Mouse (Mus musculus): ENCODE data around the gene Gm1113.

Gm1113 gene

DNA sequence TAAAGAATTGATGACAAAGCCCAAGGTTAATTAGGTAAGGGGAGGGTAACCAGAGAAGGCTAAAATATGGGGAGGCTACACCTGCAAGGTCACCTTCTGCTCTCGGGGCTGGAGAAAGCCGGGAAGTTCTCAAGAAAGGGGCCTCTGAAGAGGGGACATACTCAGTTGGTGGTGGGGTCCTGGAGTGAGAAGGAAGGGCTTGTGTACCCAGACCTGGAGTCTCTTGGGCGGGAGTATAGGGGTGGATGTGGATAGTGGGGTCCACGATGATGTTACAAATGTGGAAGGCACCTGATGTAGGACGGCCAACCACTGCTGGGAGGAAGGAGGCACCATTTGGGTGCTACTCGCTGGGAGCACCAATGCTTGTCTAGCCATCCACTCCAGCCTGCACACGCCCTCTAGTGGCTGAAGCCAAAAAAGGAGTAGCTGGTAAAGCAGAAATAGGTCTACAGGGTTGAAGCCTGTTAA is 5.9 kb upstream of the Gm1113 start:
- peak; percentile 82 for DNase-seq

DNA sequence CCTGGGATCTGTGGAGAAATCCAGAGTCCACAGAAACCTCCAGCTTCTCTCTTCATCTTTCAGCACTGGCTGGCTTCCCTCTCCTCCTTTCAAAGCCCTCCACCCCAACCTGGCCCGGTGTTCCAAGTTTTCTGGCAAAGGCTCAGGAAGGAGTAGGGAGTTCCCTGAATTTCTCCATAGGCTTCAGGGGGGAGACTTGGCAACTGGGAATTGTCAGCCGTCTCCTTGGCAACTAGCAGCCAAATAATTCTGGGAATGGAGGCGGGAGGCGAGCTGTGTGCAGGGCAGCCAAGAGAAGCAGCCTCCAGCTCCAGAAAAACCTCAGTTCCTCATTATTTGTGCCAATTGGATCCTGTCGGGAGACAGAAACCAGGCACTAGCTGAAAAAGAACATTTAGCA is 5.5 kb upstream of the Gm1113 start:
- DNase-seq = peak; percentile 69

DNA sequence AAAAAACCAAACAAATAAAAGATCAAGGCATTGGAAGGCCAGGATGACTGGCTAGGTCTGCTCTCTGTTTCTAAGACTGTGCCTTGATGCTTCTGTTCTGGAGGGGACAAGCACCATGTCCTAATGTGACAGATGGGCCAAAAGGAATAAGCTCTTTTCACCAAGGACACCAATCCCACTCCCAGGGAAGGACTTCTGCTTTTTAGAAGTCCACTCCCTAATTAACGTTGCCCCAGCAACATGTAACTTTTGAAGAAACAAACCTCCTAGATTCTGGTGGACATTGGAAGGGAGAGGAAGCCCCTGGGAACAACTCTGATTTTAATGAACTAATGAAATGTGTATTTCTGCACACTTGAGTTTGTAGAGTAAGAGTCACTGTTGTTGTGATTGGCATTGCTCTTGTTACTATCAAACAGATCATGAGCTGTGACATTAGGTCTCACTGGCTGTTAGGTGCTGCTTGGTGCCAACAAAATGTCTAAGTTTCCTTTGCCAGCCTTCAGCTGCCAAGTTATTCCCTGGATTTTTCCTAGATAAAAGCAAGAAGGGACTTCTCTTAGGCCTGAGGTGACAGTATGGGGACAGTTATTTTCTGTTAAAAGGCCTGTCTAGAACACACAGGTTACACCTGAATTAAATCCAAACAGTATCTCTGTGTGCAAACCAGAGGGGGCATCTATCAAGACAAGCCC is 4.9 kb upstream of the Gm1113 start:
- DNase-seq = no peak

DNA sequence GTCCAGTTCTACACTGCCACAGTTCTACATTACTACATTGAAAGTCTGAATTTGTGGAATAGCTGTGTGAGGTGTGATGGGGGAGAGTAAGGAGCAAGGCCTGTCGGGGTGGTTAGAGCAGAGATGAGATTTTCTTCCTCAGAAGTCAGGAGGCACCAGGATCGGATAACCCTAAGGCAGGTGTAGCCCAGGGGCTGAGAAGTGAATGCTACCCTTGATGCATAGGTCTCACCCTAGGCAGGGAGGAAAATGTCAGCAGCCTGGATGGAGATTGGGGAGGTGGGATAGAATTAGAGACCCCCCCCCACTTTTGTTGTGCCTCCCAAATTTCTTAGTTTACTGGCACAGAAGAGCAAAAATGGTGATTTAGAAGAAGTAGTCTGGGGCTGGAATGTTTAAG is 4.2 kb upstream of the Gm1113 start:
- no peak for DNase-seq

DNA sequence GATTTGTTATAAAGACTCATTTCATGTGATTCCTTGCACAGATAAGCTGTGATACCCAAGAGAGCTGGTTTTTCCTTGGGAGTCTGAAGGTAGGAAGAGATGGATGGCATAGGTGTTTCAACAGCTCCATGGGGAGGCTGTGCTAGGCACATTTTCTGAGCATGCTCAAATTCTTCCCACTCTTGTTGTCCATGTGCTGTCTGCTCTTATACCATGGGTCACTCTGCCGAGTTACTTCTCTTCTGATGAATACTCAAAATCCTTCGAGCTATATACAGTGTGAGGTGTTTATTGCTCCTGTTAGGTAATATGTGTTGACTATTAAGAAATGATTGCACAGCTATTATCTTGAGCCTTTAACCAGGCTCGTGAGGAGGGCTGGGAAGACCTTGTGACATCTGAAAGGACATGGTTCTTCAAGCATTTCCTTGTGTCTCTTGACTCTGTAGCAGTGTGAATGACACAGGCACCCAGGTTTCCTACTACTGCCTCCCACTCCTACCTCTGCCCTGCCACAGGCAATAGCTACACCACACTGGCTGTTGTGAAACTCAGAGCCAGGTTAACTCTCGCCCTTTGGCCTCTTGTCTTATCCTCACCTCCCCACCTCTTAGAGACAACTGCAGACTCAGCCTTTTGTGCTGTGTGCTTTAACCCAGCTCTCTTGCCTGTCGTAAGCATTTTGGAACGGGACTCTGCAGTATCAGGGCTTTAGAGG is 2.7 kb upstream of the Gm1113 start:
- no peak for DNase-seq

DNA sequence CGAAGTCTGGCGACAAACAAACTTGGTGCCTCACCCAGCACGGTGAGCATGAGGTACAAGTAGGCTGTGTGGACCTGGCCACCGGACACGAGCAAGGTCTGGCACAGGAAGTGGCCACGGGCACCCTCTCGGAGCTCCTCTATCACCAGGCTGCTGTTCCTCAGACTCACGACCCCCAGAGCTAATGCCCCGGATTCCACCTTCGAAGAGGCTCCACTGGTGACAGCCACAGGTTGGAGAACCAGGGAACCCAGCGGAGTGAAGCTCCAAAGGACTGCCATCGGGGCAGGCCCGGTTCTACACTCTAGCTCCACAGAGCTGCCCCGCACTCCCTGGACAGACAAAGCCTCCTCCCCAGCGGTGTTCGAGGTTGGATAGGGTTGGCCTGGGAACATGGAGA is 1.4 kb downstream of the Gm1113 start:
- DNase-seq = no peak

DNA sequence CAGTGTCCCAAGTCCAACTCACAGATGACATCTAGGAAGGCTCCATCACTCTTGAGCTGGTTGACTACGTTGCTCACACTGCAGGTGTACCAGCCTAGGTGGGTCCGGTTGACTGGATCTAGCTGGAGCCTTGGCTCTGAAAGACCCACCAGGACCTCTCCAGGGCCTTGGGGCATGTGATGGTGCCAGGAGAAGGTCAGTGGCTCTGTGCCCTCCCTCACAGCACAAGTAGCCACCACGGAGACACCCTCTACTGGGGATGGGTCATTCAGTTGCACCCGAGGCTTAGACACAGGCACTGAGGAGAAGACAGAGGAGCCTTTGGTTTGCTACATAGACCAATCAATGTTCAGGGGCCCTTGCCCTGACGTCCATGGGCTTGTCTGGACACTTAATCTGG is 1.9 kb downstream of the Gm1113 start:
- no peak for DNase-seq

DNA sequence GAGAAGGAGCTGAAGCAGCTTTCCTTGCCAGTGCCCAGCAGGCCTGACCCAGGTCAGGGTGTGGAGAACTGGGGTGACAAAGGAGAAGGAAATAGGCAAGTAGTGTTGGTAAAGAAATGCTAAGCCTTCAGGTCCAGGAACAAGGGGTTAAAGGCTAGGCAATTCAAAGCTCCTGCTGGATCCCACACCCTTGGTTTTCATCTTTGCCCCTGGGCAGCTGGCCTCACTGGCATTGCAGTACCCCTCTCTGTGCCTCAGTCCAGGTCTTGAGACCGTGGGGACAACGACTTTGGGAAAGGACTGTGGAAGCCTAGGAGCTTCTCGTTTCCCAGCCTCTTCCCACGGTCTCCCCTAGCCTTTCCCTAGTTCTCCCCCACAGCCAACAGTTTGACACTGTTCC is 4.2 kb downstream of the Gm1113 start:
- DNase-seq = no peak

DNA sequence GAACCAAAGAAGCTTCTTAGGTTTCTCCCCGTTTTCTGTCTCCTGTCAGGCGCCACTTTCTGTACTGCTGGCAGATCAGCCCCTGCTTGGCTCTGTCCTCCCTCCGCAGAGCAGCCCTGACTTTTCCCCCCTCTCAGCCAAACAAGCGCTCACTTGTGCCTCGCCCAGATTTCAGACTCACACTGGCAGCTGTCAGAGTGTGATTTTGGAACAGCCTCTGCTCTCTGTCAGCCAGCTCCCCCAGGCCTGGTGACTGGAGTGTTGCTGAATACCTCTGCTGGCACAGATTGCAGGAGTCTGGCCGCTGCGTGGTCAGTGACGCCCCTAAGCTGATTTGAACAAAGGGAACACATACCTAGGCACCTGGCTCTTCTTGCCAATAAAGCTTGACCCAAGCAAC is 9.8 kb downstream of the Gm1113 start:
- peak; percentile 30 for DNase-seq

DNA sequence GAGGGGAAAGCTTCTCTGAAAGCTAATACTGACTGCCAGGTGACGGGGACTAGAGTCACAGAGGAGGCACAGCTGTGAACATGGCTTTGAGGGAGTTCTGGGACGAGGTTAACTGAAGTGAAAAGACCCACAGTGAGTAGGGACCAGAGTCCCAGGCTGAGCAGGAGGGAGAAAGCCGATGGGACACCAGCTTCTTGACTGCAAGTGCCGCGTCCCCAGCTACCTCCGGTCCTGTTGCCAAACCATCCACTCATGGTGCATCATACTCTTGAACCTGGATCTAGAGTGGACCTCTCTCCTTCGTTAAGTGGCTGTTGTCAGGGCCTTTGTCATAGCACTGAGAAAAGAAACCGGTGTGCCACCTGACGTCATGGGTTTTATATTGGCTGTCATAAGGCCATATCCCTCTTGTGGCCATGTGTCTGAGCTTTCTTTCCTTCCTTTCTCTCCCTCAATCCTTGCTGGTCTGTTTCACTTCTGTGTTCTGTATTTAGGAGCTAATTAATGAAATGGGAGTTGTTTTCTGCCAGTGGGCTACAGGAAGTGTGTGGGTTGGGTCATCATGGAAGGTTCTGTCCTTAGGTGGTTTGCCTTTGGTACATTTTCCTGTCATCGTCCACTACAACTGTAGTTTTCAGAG is 15.6 kb downstream of the Gm1113 start:
- no peak for DNase-seq

DNA sequence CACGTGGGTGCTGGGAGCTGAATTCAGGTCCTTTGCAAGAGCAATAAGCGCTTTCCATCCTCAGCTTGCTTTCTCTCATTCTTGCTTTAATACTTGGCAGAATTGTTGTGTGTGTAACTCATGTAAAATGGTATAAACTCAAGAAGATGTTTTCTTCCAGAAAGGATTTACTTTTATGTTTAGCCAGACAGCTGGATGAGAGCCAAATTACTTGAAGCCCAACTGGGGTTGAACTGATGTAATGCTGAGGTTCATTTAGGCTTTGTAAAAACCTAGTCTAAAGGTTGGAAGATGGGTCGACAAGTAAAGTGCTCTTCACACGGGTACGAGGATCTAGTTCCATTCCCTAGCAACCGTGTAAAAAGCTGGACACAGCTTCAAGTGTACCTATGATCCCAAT is 18.1 kb downstream of the Gm1113 start:
- no peak for DNase-seq

DNA sequence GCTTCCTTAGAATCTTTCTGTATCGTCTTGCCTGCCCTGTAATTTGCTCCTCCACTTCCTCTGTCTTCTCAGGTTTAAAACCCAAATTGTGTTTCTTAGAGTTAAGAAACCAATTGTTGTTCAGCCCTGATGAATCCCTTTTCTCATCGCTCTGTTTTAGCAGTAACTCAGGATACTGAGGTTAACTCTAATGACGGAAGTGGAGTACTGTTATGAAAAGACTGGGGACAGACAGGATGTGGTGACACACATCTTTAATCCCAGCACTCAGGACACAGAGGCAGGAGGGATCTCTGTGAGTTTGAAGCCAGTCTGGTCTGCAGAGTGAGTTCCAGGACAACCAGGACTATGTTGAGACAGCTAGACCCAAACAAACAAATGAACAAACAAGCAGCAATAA is 22.6 kb downstream of the Gm1113 start:
- no peak for DNase-seq

DNA sequence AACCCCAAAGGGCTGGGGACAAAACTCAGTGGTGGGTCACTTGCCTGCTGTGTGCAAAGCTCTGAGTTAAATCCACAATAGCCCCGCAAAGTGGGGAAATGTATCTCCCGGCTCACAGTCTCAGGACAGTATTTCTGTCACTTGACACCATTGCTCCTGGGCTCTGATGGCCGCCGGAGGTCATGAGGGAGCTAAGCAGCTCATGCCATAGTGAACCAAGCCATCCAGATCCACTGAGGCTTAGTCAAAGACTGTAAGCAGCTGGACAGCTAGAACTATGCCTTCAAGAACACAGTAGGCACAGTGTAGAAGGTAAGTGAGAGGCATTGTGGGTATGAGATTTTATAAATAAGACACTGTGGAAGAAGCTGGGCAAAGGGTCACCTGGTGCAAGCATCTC is 23.1 kb downstream of the Gm1113 start:
- no peak for DNase-seq

DNA sequence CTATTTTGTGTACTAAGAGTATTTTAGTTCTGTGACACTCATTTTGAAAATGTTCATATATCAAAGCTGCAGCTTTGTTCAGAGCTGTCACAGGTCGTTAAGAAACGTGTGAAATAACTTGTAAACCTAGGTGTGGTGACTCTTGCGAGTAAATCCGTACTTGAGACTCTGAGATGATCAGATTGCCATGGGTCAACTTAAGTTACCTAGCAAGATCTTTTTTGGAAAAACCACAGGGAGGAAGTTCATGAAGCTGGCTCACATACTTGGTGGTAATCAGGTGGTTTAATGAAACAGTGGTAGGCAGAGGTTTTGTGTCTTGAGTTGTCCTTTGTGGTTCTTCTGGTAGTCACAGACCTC is 24.4 kb downstream of the Gm1113 start:
- no peak for DNase-seq

DNA sequence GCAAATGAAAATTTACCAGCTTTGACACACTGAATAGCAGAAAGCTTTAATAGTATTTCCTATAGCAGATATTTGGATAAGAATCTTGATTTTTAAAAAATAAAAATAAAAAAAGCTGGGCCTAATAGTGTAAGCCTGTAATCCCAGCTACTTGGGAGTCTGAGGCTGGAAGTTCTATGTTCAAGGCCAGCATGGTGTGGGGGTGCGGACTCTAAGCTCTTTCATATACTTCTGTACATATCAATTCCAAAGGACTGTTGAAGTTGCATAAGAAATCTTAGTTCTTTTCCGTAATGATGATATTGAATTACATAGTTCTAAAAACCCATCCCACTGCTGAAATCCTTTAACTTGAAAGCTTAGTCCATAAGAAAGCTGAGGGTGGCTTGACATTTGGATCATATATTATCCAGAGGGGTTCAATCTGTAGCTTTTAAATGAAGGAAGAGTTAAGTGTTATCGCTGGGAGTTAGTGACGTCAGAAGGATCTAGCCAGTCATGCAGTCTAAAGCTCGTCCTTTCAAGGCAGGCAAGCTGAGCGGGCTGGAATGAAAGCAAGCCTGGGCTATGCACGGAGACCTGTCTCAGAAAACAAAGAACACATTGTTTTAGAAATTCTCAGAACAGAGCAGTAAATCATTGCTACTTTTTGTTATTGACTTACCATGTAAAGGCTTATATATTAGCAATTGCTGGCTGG is 24.9 kb downstream of the Gm1113 start:
- no peak for DNase-seq

DNA sequence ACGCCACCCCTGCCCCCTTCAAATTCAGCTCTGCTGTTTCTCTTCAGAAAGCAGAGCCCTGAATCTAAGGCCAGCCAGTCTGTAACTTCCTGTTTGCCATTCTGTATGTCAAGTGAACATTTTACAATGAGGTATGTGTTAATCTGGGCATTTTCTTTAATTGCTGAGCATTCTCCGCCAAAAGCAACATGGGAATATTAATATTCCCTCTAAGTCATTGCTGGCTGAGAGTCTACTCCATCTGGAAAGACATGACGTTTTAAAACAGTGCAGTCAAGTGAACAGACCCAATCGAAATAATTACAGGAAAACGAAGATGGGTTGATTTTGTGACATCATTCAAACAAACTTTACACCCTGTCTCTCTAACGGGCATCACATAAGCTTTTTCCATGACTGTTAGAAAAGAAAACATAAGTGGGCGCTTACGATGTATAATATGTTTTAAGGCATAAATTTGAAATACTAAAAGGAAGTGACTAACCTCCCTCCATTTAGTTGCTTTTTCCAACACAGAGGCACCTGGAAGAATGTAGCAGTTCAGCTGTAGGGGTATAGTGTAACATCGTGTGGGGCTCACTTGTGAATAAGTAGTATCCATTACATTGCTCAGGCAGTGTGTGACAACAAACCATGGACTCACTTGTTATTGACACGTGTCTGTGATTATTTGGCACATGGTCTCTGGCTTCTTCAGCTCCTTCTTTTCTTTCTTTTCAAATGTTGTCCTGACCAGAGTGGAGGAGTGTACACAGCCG is 26.8 kb downstream of the Gm1113 start:
- DNase-seq = no peak

DNA sequence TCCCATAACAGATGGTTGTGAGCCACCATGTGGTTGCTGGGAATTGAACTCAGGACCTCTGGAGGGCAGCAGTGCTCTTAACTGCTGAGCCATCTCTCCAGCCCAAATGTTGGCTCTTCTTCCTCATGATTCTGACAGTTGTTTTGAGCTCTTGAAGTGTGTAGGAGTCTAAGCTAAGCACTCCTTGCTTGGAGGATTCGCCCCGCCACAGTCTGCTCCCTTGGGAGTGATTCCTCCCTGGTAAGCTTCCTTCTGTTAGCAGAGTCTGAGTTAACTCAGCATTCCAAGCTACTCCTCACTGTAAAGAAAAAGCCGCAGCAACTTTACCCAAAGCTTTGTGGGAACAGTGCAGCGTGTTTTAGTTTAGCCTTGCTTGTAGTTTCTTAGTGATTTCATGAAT is 29.6 kb downstream of the Gm1113 start:
- no peak for DNase-seq

DNA sequence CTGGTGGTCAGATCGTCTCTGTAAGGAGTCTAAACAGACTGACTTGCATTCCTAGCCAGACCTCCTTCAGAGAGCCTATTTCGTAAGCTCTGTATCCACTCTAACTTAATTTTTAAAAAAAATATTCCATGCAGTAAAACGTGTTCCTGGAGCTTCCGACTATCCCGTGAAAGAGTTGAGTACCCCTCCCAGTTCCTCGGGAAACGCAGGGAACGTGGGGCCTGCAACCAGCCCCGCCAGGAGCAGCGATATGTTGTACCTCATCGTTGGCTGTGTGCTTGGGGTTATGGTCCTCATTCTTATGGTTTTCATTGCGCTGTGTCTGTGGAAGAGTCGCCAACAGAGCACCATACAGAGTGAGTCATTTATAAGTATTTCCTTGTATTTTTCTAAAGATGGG is 31.5 kb downstream of the Gm1113 start:
- no peak for DNase-seq

DNA sequence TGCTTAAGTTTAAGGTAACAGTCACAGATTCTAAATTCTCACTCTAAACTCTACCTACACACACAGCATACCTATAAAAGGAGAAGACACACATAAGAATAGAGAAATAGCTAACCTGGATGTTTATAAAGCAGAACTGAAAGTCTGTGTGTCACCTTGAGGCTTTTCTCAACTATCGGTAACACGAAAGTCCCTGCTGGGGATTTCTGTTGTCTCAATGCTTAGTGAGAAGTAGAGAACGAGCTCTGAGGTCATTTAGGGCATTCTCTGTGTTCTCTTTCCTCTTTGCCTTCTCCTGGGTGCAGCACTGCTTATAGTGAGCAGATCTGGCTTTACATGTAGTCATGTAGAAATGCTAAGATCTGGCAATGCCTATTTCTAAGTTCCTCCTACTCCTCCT is 34.1 kb downstream of the Gm1113 start:
- no peak for DNase-seq

DNA sequence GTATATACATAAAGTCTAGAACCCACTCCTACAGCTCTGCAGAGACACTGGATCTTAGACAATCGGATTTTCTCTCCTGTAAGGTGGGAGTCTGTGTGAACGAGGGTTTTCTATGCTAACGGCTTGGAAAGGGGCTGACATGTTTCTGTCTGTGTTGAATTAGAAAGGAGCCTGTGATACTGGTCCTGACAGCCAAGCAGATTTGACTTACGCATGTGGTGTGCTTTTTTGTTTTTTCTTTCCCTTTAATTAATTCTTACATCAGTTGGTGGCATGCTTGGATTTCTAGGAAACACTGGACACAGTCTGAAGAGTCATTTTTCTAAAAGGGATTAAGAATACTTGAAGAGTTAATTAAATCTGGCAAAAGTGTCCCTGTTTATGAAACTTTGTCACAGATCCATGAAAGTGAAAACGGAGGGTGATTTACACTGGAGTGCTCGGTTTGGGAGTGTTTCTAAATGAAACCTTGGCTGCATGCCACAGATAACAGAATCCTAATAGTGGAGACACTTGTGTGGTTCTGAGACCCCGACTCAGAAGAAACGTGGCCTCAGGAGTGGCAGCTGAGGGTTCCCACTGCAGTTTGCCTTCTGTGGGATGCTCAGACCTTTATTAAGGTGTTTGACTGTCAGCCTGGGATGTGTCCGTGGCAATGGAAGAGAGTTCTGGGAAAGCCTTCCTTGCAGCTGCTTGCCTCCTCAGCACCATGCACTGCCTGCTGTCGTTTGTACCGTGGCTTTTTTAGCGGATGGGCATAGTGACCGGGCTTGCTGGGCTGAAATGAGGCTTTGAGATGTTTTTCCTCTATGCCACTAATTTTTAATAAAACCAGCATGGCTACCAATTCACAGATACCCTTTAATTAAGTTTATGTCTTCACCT is 35.8 kb downstream of the Gm1113 start:
- DNase-seq = no peak

DNA sequence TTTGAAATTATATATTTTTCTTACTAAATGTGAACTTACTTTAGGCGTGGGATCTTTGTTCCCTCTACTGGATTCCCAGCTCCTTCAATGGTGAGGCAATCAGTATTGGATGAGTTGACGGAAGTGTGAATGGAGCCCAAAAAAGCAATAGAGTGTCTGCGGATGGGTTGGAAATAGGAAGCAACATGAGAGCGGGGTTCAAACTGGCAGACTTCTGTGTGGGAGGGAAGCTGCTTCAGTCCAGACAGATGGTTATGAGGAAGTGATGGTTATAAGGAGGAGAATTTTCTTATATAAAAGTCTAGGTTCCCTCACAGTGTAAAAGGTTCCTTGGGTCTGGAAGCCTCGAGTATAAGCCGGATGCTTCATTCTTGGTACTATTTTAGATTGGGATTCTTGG is 38.6 kb downstream of the Gm1113 start:
- DNase-seq = no peak

DNA sequence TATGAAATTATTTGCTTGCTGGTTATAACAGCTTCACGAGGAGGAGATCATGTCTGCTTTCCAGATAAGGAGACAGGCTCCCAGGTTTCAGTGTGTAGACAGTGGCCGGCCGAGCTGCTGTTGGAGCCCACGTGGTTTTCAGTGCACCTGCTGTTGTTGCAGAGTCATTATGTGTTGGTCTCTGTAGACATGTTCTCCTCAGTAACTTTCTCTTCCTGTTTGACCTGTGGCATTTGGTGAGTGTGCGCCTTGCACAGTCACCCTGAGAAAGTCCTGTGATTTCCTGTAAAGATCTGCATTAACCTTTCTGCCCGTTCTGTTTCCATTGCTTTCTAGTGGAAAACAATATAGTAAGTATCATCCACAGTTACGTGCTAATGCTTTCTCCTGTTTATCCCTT is 42.7 kb downstream of the Gm1113 start:
- no peak for DNase-seq
